Mouse (Mus musculus): ENCODE data around the gene Tspan13.

Gene Tspan13

DNA sequence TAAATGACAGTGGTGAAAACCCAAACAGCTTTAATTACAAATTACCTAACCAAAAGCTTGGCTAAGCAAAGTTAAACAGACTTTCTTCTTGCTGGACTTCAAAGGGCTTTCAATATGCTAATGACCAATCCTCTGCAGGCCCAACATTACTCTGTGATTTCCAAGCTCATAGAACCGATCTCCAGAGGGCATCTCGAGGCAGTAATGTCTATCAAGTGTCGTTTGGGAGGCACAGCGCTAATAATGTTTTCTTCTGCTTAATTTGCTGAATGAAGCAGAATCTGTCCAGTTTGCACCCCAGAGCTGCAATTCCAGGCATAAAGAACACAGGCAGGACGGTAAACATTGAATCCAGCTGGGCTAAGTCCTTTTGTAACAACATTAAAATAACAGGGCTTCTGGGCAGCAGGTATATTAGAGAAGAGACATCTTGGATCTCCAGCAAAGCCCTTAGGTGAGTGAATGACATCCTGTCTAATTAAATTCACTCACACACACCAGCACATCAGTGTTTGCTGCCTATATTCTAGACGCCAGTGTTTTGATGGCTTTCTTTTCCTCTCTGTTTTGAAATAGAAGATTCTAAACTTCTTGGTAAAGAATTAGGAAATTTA lies 64.6 kb downstream of the Tspan13 start:
- DNase-seq (ENCODE audit: low read depth, low spot score), result no peak

GRCm38 (mm10) chr12:35975898-35976297 lies 66.4 kb downstream of the Tspan13 start:
- DNase-seq (ENCODE audit: low read depth, low spot score), result no peak

GRCm38 (mm10) chr12:35966768-35967141 lies 75.5 kb downstream of the Tspan13 start:
- DNase-seq (ENCODE audit: low read depth, low spot score), result no peak

DNA sequence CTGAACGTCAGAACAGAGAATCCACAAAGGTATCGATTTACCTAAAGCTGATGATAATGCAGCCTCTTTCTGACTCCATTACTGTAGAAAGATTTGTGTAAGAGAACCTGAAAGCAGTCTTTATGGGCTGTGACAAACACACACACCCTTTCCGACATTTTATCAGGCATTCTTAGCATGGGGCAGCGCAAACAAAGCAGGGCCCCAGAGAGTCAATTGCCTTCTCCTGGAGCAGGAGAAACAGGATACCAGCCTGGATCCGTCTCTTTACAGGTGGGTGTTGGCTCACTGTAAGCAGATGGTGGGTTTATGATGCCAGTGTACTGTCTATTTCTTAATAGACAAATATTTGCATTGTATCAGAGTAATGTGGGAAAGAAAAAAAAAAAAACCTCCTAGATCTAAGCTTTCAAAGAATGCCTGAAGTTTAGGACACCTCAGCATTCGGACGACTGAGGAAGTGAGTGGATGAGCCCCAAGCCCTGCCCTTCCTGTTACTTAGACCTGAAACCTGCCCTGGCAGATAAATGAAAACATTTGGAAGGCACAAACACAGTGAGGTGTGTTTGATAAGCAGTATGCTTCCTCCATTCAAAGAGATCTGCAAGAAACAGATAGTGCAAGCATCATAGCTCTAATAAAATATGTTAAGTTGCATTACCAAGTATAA lies 76.1 kb downstream of the Tspan13 start:
- DNase-seq (ENCODE audit: low read depth, low spot score), result no peak

Measured in WW6 (cell line).